Mouse (Mus musculus) embryo, embryonic 10 days (tissue): ENCODE measurements around the gene Lcp1.
"Not testable (repeated sequence)": the region's sequence is repeated elsewhere in the genome, so short reads cannot be mapped to it uniquely, and the experiment has no call there.

Source experiments
- DNase-seq: peaks from one replicate; pipeline ENCODE4 v3.0.0-alpha.2; 2015; ENCODE audit warnings: low spot score

Gene Lcp1

DNA sequence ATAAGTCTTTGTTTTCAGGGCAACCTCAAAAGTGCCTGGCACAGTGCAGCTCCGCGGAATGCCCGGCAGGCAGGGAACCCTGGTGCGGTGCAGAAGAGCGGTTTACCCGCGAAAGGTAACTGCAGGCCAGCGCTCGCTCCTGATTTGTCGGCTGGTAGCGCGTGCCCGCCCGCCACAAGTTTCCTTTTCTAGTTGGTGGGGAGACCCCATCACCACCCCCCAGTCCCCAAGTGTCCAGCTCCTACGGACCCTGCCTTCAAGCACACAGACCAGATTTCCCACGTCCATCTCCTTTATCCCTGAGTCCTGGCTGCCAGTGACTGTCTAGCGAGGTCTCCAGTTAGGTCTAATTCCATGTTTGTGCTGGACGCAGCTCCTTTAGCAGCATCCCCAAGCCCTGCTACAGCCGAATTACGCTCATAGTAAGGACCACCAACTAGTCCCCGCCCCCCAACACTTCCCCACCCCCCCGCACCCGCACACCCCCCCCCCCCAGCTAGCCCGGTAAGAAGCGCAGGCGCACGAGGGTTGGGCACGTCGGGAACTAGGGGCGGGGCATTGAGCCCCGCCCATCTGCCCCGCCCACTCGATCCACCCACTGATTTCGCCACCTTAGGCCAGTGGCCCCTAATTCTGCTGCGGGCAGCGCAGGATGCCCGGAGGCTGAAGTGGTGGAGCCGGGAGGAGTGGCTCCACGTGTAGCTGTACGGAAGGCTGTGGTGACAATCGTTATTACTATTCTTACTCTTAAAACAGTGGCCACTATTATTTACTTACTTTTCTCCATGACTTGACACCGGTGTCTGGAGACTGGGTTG, at the start of gene Lcp1, which contains the start of gene Lrrc63:
Gene Lcp1 (plus strand): TSS at position 601 of the 818 bp plus-strand sequence.
Gene Lrrc63 (minus strand): TSS at position 381 of the 818 bp plus-strand sequence.
- peak; percentile 79 for DNase-seq

DNA sequence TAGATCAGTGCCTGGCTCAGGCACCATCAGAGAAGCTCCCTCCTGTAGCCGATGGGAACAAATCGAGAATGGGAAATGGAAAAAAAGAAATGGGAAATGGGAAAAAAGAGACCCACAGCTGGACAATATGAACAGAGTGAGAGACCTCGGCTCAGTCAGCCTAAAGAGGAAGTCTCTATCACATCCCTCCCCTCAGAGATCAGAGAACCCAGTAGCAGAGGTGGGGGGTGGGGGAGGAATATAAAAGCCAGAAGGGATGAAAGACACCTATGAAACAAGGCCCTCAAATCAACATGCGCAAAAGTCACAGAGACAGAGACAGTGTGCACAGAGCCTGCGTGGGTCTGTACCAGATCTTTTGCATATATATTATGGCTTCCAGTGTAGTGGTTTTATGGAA, 27.9 kb upstream of the Lcp1 start:
- no peak for DNase-seq

DNA sequence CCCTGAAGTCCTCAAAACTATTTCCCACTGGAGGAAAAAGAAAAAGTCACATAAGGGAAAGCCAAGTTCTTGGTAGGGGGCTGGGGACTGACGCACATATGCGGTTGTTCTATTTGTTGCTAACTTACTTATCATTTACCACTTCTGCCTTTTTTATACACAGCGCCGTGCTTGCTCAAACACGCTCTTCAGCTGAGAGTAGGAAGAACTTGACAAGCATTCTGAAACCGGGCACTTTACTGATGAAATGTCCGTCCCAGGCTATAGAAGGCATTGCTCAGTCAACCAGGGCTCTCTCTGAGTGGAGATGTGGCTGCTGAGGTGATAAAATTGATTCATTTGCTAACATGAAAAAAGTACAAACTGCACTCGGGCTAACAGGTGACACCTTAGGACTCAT, 9.2 kb upstream of the Lcp1 start:
- DNase-seq: no peak

DNA sequence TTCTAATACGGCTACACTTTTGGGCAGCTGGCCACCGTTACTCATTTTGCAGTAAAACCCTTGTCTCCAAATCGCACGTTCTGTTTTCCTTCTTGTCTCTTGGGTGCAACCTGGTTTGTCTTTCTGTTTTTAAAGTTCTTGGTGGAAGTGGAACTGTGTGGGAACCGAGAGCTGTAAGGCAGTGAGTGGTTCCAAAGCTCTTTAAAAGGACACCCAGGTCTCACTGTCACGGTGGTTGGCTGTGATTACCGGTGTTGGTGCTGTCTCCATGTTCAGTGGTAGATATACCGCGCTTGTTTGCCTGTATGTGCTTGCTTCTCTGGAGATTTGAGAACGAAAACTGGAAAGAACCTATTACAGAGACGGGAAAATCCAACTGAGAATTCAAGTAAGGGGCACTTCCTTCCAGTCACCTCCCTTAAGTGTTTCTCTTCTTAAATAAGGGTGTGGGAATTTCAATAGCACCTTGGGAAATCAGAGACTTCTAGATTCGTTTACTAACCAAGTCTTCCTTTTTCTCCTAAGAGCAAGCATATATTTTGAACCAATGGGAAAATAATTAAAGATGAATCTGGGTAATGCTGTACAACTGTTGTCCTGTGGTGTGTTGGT, 529 bp downstream of the Lcp1 start:
- peak; percentile 13 for DNase-seq

DNA sequence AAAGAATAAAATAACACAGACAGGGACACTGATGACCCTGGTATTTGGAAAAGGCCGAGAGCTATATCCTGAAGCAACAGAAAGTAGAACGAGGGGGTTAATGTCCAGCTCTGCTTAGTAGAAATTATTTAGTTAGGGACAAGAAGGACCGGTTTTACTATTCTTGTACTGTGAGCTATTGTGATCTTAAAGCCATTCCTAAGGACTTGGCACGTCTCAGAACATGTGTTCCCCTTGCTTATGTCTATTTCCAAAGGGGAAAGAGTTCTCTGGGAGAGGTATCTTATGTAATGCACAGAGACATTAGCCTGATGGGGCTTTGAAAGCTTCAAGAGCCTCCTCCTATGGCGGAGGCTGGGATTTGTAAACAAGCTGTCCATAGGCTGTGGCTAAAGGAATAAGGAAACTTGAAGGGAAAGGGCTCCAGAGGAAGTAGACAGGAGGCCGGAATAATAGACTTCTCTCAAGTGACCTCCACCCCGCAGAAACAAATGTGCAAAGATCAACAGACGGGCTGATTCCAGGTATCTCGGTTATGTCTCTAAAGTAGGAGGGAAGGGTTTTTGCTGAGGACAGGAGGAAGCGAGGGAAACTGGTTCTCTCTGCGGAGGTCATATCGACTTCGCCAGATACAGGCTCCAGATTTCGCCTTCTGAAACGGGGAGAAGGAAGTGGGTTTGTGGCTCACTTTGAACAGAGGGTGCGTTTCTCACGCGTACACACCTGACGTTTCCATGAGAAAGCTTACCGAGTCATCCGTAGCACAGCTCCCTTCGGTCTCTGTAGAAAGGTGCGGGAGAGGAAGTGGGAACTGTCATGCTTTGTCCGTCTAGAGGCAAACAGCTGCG, 5.4 kb downstream of the Lcp1 start:
- no peak for DNase-seq

DNA sequence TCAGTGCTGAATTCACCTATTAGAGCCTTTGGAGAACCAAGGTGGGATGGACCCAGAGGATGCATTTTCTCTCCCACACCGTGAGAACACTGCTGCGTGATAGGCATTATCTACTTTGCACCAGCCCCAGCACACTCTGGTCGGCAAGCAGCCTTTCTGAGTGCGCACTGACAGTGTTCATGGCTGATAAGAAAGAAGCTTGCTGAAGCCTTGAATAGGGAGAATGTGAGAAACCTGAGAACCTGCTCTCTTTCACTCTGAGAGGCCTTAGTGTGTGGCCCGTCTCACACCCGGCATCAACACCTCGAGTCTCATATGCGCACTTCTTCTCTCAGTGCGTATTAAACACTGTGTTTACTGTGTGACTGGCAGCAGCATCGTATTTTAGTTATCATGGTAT, 7.6 kb downstream of the Lcp1 start:
- DNase-seq: peak; percentile 8

DNA sequence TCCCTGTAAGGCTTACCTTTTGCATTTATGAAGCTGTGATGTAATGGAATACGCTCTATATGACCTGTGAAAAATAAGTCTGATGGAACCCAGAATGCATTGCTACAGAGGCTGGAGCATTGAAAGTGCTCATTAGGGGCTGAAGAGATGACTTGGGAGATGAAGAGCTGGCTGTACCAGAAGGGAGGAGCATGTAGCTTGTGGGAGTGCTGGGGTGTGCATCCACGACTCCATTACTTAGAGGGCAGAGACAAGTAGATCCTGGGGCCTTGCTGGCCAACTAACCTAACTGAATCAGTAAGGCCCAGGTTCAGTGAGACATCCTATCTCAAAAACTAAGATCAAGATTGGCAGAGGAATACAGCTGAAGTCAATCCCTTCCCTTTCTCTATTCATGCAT, 8.3 kb downstream of the Lcp1 start:
- DNase-seq: no peak

DNA sequence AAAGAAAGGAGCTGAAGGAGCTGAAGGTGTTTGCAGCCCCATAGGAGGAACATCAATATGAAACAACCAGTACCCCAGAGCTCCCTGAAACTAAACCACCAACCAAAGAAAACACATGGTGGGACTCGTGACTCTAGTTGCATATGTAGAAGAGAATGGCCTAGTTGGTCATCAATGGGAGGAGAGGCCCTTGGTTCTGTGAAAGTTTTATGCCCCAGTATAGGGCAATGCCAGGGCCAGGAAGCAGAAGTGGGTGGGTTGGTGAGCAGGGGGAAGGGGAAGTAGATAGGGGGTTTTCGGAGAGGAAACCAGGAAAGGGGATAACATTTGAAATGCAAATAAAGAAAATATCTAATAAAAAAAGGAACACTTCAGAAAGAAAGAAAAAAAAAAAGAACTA, 16.8 kb downstream of the Lcp1 start:
- not testable (repeated sequence) for DNase-seq

DNA sequence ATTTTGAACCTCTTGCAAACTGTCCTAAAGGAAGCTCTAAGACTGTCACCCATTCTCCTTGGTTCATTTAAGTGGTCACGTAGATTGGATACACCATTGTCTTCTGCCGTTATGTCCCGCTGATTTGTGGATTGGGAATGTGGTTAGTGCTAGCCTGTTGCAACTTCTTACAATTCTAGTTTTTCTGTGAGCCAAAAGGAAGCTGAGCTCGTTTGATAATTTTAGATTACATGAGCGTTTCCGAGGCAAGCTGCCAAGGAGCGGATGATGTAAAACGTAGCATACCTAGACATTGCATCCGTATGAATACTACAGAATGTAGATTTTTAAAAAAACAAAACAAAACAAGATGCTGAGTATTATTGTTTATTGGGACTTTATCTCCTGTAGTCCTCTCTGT, 17.3 kb downstream of the Lcp1 start:
- DNase-seq: no peak

DNA sequence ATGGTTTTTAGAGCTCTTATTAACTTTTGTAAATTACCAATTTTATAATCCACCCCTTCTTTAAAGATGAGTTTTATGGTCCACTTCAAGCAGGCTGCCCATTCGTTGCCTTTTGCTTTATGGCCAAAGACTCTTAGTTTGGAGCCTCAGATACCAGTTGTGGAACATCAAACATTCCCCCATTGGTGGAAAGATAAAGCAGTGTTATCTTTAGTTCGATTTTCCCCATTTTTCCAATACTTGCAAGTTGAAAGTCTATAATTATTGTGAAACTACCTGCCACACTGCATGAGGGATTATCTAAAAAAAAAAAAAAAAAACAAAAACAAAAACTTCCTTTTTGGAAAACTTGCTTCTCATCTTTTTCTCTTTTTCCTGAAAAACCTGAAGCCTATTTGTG, 19.8 kb downstream of the Lcp1 start:
- no peak for DNase-seq

DNA sequence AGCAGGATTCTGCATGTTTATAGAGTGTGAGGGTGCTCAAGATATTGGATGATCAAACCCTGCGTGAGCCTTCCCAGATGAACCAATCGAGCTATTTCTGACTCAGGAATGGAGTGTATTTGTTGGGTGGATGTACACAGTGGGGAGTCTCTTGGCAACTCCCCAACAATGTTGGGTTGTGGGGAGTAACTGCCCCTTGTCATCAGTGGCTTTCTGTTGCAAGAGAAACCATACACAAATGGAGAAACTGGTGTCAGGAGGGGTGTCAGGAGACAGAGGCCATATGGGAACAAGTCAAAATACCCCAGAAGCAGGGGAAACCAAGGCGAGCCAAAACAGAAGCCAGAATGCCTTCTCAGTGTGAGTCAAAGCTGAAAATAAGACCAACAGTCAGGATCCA, 20.2 kb downstream of the Lcp1 start:
- no peak for DNase-seq

DNA sequence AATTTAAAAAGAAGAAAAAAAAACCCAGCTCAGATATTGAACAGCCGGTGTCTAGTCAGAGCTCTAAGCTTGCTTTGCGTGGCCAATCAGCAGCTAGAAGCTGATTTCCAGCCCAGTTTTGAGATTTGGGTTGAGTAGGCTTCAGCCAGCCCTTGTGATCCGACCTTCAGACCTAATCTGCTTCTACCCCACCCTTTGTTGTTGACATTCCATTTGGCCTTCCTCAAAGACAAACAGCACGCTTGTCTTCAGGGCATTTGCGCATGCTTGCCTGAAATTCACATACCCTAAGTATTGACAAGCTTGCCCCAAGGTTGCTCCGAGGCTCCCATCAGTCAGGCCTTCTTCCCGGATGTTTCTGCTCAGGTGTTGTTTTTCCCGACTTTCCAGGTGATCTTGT, 23.6 kb downstream of the Lcp1 start:
- DNase-seq: no peak

DNA sequence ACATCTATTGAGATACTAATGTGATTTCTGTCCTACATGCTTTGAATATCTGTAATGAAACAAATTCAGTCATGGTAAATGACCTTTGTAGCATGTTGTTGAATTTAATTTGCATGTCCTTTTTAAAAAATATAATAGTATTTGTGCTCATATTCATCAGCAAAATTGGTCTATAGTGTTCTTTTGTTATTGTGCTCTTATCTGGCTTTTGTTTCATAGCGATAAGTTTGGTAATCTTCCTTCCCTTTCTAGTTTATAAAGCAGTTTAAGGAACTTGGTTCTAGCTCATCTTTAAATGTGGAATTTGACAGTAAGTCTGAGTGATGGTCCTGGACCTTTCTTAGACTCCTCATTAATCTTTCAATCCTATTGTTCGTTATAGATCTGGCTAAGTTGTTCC, 28.5 kb downstream of the Lcp1 start:
- DNase-seq: no peak

DNA sequence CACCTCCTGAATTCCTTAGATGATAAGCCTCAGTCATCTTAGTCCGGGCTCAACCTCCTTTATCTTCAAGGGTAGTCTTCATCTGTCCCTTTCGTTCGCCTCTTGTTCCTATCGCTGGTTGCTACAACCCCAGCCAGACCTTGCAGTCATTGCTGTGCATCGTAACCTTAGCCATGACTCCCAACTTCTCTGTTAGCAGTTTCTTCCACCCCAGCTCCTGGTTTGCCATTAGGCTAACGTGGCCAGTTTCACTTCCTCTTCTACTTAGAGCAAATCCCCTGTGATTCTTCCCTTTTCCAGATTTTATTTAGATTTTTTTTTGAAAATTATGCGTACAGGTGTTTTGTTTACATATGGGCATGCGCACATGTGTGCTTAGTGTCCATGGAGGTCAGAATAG, 33.0 kb downstream of the Lcp1 start:
- DNase-seq: no peak

DNA sequence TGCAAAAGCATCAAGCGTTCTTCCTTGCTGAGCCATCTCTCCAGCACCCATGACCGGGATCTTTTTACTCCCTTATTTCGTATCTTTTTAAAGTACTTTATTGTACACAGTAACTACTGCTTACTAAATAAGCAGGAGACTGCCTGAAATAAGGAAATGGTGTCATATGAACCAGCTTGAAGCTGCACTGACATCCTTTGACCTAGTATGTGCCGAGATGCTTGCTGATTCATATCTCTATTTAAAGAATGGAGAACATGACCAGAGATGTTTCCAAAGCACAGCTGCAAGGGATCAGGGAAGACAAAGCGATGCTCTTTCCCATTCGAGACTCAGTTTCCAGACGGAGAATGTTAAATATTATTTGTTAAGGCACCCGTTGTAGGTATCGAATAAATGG, 33.4 kb downstream of the Lcp1 start:
- no peak for DNase-seq

DNA sequence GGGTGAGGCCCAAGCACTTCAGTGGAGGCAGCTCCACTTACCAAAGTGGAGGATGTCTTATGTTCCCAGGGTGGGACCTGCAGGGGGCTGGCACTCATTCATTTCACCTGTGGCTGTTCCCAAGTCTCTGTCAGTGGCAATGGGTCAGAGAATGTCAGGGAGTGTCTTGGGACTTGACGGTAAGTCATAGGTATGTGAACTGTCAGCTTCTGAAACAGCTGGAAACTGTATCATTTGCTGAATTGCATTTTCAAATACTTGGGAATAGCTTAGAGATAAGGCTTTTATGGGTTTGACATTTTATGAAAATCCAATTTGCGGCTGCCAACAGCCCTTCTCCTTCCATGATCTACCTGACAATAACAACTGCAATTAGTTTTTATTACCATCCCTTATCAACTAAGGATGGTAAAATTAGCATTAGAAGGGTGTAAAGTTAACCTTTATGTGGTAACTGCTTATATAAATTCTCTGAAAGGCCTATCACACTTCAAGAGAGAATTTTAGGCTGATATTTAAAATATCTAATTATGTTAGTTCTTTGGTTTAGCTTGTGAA, 34.8 kb downstream of the Lcp1 start:
- no peak for DNase-seq

DNA sequence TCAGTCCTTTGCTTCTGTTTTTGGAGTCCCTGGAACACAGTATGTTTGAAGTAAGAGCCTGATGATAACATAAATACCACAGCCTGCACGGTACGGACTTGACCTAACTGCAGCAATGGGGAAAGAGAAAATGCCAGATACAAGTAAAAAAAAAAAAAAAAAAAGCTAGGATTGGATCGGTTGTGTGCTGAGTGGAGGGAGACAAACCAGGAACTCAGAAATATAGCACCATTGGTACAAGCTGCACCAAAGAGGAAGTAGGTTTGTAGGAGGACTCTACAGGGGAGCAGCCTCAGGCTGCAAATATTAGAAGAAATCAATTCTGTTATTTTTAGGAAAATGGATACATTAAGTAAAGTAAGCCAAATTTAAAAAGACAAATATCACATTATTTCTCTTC, 37.6 kb downstream of the Lcp1 start:
- DNase-seq: no peak

DNA sequence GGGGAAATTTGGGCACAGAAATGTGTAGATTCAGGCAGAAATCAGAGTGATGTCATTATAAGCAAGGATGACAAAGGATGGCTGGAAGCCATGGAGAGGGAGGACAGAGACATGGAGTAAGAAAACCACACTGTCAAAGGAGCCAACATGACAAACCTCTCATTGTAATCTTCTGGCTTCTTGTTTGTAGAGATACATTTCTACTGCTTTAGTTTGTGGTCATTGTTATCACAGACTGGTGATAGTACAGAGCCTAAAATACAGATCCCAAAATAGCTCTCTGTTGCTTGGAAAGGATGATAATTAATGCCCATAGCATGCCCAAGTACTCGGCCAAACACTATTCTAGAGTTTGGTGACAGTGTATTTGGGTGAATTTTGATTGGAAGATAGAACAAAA, 39.6 kb downstream of the Lcp1 start:
- no peak for DNase-seq

DNA sequence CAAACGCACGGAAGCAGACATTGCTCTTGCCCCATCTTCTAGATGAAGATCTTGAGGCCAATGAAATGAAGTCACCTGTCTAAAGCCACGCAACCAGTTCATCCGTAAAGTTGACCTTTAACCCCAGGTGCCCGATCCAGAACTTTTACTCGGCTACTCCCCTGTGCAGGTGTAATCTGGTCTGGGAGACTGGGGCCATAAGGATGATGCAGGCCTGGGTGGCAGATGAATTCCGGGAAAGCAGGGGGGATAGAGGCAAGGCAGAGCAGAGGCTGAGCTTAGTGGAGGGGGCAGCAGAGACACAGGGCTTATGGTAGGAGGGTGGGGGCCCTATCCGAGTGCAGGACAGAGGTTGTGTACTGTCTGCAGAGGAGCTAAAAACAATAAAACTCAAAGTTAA, 43.4 kb downstream of the Lcp1 start:
- DNase-seq: no peak

DNA sequence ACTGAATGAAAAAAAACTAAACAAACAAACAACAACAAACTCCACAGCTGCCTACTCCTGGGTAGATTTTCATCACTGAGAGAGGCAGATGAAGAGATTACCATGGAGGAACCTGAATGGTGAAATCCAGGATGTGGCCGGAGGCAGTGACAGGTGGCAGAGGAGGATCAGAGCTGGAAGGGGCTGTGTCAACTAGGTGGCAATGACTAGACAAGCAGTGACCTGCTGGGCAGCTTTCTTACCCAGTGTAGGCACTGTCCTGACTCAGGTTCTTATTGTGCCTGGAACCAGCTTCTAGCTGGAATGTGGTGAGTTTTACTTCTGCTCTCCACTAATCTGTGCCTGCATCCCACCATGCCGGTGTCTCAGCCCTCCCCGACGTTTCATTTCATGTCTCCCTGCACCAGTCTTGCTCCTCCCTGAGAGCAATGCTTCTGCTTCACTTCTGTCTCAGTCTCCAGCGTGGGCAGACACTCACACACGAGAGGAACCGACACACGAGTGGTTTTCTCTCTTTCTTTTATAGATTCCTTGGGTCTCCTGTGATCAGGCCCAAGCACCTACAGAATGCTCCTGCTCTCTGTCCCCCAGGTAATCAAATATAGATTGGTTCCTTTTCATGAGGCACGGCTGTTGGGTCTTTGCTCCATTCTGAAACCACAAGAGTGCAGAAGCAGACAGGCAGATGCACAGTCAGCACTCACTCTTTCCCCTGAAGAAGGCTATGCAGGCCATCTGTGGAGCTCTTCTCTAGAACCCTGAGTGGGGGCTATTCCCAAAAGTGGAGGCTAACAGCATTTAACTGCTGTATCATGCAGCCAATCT, 44.0 kb downstream of the Lcp1 start:
- no peak for DNase-seq

DNA sequence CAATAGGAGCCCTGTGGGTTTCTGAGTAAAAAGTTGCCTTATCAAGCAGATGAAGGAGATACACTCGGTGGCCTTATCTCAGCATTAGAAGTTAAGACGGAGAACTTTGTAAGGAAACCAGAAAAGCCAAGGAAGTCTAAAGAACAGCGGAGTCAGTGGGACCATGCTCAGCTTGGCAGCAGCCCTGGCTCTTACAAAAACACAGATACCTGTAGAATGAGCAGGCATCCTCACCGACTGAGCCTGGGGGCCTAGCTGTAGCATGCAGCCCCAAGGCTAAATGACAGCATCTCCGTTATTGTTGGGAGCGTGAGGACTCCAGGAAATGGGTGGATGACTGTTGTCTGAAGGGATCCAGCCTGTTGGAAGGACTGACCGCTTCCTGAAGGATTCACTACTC, 44.9 kb downstream of the Lcp1 start:
- no peak for DNase-seq
